Mouse (Mus musculus) left cerebral cortex, postnatal 4 days (tissue): ENCODE results near the gene Zdhhc5. TPM values are rescaled to one million over a fixed set of nuclear protein-coding genes. Genes with fewer than 3 reads are reported as not detected.
A peak's percentile ranks its signal among the peaks of the same experiment; 100 is the strongest.

Source experiments
- DNase-seq: peaks from one replicate; pipeline ENCODE4 v3.0.0-alpha.2; 2022
- intact Hi-C: fragments of 180-260 bp; cut with DNase I; formaldehyde crosslinking; loops from one replicate; pipeline ENCODE4 v1.15.1; 2025
- total RNA-seq, 2 experiments: library from RNA; stranded (reverse); gene quantifications; 2 replicates each; pipeline ENCODE4 v1.2.3; 2021

Gene Zdhhc5
- total RNA-seq: 10 to 100 TPM; 34.2 to 34.8 TPM

DNA sequence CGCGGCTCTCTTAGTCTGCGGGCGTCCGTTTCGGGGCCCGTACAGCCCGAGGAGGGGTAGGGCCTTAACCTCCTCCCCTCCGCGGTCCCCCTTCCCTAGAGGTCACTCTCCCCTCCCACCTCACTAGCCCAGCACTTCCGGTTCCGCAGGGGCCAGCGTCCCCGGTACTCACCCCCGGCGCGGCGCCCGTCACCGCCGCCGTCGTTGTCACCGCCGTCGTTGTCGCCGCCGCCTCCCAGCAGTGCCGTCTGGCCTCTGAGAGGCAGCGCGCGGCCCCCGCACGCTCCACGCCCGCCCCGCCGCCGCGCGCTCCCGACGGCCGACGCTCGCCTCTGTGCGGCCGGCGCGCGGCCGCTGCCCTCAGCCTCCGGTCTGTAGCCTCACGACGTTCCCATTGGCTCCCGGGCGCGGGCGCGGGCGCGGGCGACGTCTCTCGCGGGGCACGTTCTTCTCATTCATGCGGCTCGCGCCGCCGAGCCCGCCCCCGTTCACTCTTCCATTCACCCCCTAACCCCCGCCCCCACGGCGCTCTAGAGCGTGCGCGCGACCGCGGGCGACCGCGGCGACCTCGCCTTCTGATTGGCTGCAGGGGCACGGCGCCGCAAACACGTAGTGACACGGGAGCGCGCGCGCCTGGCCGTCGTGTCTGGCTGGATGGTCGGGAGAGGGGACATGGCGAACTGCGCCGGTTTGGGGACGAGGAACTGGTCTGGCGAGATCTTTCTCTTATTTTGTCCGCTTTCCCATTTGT lies at the start of gene Zdhhc5:
Gene Zdhhc5, minus strand, starts transcription at position 370 of the 751 bp plus-strand sequence.
- peak; percentile 100 for DNase-seq
- intact Hi-C loops: no loop called here

DNA sequence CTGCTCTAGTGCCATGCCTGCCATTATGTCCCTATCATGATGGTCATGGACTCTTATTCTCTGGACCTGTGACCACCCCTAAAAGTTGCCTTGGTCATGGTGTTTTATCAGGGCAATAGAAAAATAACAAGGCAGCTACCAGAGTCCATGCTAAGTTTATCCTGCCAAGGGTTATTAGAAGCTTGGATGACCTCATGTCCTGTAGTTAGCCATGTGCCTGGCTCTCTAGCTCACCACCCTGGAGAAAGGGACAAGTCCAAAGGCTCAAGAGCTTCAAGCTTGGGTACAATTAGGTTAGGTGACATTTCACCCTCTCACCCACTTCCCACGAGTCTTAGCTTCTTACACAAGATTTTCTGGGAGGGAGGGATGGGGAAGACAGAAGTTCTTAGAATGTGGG lies 47.8 kb upstream of the Zdhhc5 start:
- intact Hi-C loops: no loop called here
- DNase-seq: no peak

- no peak for DNase-seq
Measured at GRCm38 (mm10) chr2:84762295-84762694, 47.3 kb upstream of the Zdhhc5 start.

GRCm38 (mm10) chr2:84761840-84762239 lies 46.9 kb upstream of the Zdhhc5 start:
- intact Hi-C loops: no loop called here
- DNase-seq: no peak

More at GRCm38 (mm10) chr2:84762295-84762694, 47.3 kb upstream of the Zdhhc5 start:
- intact Hi-C loops: no loop called here

DNA sequence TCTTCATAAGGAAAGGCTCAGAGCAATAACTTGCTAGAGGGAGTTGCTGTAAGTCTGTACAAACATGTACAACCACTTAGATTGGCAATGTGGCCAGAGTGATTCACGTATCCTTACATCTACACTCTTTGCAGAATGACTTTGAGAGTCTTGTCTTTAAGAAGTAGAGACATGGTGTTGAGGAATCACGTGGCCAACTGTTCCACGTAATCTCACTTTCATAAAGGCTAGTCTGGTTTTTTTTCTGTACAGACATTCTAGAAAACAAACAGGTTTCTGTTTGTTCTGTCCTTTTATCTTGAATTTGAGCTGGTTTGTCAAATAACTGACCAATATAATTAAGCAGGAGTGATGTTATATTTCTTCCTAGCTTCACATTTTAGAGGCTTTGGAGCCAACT lies 46.3 kb upstream of the Zdhhc5 start:
- intact Hi-C loops: no loop called here

DNA sequence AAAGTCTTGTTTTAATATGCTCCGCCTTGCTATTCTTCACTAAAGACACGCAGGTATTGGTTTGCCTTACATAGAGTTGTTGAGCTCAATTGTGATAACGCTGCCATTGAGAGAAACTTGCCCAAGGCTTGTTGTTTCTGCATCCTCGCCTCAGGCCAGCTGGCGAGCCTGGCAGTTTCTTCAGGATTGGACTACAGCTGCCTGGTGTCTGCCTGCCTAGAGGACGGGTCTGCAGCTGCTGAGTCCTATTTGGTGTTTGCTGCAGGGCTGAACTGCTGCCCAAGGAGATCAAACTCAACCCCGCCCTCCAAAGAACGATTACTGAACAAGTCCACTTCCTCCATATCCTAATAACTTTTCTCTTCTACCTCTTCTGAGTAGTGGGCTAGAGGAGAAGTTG lies 45.8 kb upstream of the Zdhhc5 start:
- intact Hi-C loops: no loop called here
- no peak for DNase-seq

More for the DNA sequence above, 46.3 kb upstream of the Zdhhc5 start:
- DNase-seq: no peak

GRCm38 (mm10) chr2:84758542-84759127 lies 43.7 kb upstream of the Zdhhc5 start:
- intact Hi-C loops: no loop called here
- DNase-seq: peak; percentile 23

- DNase-seq: no peak
- intact Hi-C loops: no loop called here
Measured at GRCm38 (mm10) chr2:84757026-84757682, 42.2 kb upstream of the Zdhhc5 start.

- no peak for DNase-seq
- intact Hi-C loops: no loop called here
Measured at GRCm38 (mm10) chr2:84756245-84756644, 41.3 kb upstream of the Zdhhc5 start.

- no peak for DNase-seq
- intact Hi-C loops: no loop called here
Measured at GRCm38 (mm10) chr2:84750115-84750514, 35.1 kb upstream of the Zdhhc5 start.

DNA sequence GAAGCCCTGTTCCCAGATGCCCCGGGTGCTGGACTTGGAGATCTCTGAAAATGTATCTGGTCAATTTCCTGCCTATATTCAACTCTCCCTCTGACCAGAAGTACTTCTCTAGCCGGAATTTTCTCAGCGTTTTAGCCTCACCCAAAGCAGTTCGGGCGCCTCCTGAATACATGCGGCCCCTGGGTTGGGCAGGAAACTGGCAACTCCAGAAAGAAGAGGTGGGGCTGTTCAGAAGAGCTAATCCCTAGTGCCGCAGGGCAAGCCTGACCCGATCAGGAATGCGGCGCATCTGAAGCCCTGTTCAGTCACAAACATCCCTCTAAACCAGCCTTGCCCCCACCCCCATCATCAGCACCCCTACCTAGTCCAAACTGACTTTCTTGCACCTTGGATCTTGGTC lies 29.1 kb upstream of the Zdhhc5 start:
- intact Hi-C loops: loop anchor here (5.0 kb wide), 1 partner anchor 53 kb away; the partner anchor contains the start of gene Ube2l6
- peak; percentile 43 for DNase-seq

DNA sequence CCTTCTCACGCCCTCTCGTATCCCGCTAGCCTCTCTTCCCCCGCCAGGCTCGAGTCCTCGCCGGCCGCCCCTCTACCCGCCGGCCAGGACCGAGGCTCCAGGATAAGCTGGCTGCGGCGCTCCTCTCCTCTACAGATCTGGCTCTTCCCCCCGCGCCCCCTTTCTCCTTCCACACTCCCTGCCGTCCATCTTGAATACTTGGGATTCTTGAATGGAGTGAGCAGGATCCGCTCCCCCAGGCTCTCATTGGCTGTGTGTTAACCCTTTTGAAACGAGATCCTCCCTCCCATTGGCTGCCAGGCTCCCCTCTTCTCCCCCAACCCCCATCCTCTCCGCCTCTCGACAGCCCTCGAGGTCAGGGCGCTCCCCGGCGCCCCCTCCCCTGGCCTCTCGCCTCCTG lies 28.6 kb upstream of the Zdhhc5 start, which contains the start of gene Gm19426:
Gene Gm19426, minus strand, starts transcription at position 95 of the 400 bp plus-strand sequence.
- intact Hi-C loops: loop anchor here (5.0 kb wide), 1 partner anchor 54 kb away; the partner anchor contains the start of gene Ube2l6
- DNase-seq: peak; percentile 95

DNA sequence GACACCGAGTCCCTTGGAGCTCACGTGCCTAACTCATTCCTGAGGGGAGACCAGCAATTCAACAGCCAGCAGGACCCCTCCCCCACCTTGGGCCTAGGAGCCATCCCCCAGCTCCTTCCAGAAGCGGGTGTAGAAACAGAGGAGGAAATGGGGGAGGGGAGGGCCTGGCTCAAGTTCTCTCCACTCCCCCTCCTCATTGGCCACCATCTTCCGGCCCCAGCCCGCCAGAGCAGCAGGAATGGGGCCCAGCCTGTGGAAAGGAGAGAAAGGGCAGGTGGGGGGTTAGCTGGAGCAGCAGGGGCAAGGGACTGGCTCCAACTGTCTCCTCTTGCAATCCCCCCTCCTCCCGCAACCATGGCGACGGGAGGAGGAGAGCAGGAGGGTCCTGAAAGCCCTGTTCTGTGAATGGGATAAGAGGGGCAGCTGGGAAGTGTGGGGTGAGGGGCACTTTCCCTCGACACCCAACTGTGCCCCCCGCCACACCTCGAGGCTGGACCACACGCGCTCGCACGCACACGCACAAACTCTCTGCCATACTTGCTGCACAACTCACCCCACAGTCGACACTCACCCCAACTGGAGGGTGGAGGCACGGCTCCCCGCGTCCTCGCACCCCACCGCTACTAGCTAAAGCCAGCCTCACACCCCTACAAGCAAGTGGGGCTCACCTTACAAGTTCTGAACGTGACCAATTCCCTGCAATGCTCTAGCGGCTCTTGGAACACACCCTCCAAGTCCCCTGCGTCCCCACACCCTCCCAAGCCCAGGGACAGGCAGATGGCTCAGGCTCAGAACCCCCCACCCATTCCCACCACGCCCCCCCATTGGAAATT lies 27.7 kb upstream of the Zdhhc5 start:
- intact Hi-C loops: loop anchor here (5.0 kb wide), 1 partner anchor 55 kb away; the partner anchor contains the start of gene Ube2l6
- peak; percentile 95 for DNase-seq

DNA sequence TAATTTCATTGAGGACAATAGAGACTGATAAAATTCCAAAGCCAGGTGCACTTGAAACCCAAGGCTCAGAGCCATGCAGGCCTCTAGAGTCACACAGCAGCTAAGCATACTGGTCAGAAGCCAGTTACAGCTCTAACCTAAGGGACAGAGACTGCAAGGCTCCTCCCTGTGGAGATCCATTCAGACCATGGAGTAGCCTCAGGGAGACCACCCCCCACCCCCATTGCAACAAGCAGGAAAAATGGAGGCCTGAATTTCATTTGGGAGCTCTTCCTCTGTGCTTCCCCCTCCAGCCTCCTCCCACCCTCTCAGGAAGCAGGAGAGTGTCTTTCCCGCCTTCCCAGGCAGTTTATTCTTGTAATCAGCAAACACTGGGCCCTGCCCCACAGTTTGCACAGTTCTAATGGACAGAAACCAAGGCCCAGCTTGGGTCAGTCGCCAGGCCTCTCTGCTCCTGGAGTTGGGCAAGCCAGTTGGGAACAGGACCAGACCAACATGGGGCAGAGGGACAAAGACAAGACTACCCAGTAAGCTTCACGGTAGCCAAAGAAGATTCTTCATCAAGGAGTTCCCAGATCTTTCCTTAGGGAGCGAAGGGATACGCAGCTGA lies 27.0 kb upstream of the Zdhhc5 start:
- intact Hi-C loops: loop anchor here (5.0 kb wide), 1 partner anchor 55 kb away; the partner anchor contains the start of gene Ube2l6
- DNase-seq: no peak

- peak; percentile 24 for DNase-seq
- intact Hi-C loops: loop anchor here (5.0 kb wide), 1 partner anchor 57 kb away; the partner anchor contains the start of gene Ube2l6
Measured at GRCm38 (mm10) chr2:84740608-84741333, 25.8 kb upstream of the Zdhhc5 start.

- peak; percentile 38 for DNase-seq
- intact Hi-C loops: no loop called here
Measured at GRCm38 (mm10) chr2:84738271-84738911, 23.4 kb upstream of the Zdhhc5 start.

- DNase-seq: peak; percentile 46
- intact Hi-C loops: no loop called here
Measured at GRCm38 (mm10) chr2:84737451-84737925, 22.5 kb upstream of the Zdhhc5 start.

GRCm38 (mm10) chr2:84736312-84737161 lies 21.6 kb upstream of the Zdhhc5 start:
- intact Hi-C loops: no loop called here
- DNase-seq: peak; percentile 29
